Mouse (Mus musculus): ENCODE results near the gene Tmc8. TPM values are rescaled to one million over a fixed set of nuclear protein-coding genes. Genes with fewer than 3 reads are reported as not detected.
A peak's percentile ranks its signal among the peaks of the same experiment; 100 is the strongest.
"Not testable (repeated sequence)": the region's sequence is repeated elsewhere in the genome, so short reads cannot be mapped to it uniquely, and the experiment has no call there.

Tmc8 gene
- polyA plus RNA-seq, 1 experiment from 2014 or later = 5.2 TPM

DNA sequence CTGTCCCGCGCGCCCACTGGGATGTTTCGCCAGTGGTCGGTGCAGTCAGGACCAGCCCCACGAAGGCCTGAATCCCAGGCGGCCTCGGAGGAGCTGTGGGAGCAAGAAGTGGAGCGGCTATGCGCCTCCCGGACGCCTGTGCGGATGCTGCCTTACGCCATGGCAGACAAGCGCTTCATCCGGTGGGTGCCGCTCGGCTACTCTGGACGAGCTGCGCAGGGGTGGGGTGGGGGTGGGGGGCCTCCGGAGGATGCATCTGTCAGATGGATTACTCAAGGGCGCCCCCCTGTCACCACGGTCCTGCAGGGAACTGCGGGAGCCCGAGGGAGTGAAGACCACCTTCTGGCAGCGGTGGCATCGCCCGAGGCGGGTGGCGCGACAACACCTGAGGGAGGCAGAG lies 1.2 kb downstream of the Tmc8 start:
- ATAC-seq (replicated peaks; ENCODE audit: low FRiP score, low TSS enrichment, low read depth) = no peak
- no peaks in the 10 kb centered on the region for H3K9me3 ChIP-seq (ENCODE audit: control insufficient read depth, low read length)
- H3K27ac ChIP-seq (ENCODE audit: low read depth) = peak overlapping the region; percentile 38; the same call in 1 of the 2 replicates

DNA sequence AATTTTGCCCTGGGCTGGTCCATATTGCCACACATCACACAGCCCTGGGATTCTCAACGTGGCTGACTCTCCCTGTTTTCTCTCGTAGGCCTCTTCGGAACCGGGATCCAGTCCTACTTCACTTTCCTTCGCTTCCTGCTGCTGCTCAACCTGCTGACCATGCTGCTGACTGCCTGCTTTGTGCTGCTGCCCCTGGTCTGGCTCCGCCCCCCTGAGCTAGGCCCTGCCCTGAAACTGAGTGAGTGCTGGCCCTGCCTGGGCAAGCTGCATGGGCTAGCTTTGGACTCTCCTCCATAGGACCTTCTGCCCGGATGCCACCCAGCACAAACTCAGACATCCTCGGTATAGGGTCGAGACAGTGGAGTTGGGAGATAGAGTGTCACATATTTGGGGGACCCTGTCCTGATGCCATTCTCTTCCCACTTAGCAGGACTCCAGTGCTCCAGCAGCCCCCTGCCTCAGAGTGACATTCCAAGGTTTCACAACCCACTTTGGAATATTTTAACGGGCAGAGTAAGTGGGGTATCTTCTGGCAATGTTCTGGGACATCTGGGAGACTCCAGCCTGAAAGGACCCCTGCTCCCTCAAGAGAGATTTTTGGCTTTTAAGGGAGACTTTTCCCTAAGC lies 1.9 kb downstream of the Tmc8 start:
- H3K27me3 ChIP-seq (replicated peaks; ENCODE audit: control insufficient read depth, insufficient read depth, low read length) = no peaks in the 10 kb centered on the region
- no peak overlapping the region for H3K27ac ChIP-seq (ENCODE audit: low read depth)
- ATAC-seq (replicated peaks; ENCODE audit: low FRiP score, low TSS enrichment, low read depth) (no peak), DNase-seq (ENCODE audit: low spot score) (no peak)
- H3K4me3 ChIP-seq (ENCODE audit: low read depth, low read length) = 0 out of 2 replicates have a peak overlapping the region, but pooled peaks have one; percentile 29
- peaks cover 30% of the 10 kb centered on the region for H3K4me1 ChIP-seq (replicated peaks; ENCODE audit: control insufficient read depth, insufficient read depth, low read length)
- no peaks in the 10 kb centered on the region for H3K36me3 ChIP-seq (ENCODE audit: control insufficient read depth, insufficient read depth, low read length)
- H3K4me2 ChIP-seq (ENCODE audit: low read length) = peak overlapping the region; percentile 58
- H3K9me3 ChIP-seq (ENCODE audit: control insufficient read depth, low read length) = no peaks in the 10 kb centered on the region
- WGBS = 40% methylated on average over 10 of the region's 10 CpGs
- H3K9ac ChIP-seq (ENCODE audit: low read length) = no peak overlapping the region

More for the DNA sequence above, 1.2 kb downstream of the Tmc8 start:
- no peaks in the 10 kb centered on the region for H3K36me3 ChIP-seq (ENCODE audit: control insufficient read depth, insufficient read depth, low read length)
- peaks cover 32% of the 10 kb centered on the region for H3K4me1 ChIP-seq (replicated peaks; ENCODE audit: control insufficient read depth, insufficient read depth, low read length)
- peak overlapping the region; percentile 29 for H3K4me3 ChIP-seq (ENCODE audit: low read depth, low read length)
- DNase-seq (ENCODE audit: low spot score) = peak; percentile 82
- H3K9ac ChIP-seq (ENCODE audit: low read length) = peak overlapping the region; percentile 53
- 8% methylated on average over 31 of the region's 31 CpGs for WGBS
- peak overlapping the region; percentile 58 for H3K4me2 ChIP-seq (ENCODE audit: low read length)
- no peaks in the 10 kb centered on the region for H3K27me3 ChIP-seq (replicated peaks; ENCODE audit: control insufficient read depth, insufficient read depth, low read length)

- H3K36me3 ChIP-seq (ENCODE audit: control insufficient read depth, insufficient read depth, low read length) = no peaks in the 10 kb centered on the region
- 13% methylated on average over 10 of the region's 10 CpGs for WGBS
- no peaks in the 10 kb centered on the region for H3K9me3 ChIP-seq (ENCODE audit: control insufficient read depth, low read length)
- DNase-seq (ENCODE audit: low spot score) = peak; percentile 68
- no peak overlapping the region for H3K4me3 ChIP-seq (ENCODE audit: low read depth, low read length)
- no peak overlapping the region for H3K9ac ChIP-seq (ENCODE audit: low read length)
- H3K27me3 ChIP-seq (replicated peaks; ENCODE audit: control insufficient read depth, insufficient read depth, low read length) = no peaks in the 10 kb centered on the region
- no peak overlapping the region for H3K27ac ChIP-seq (ENCODE audit: low read depth)
- peaks cover 18% of the 10 kb centered on the region for H3K4me1 ChIP-seq (replicated peaks; ENCODE audit: control insufficient read depth, insufficient read depth, low read length)
- H3K4me2 ChIP-seq (ENCODE audit: low read length) = no peak overlapping the region
- no peak for ATAC-seq (replicated peaks; ENCODE audit: low FRiP score, low TSS enrichment, low read depth)
These were observed 4.4 kb downstream of the Tmc8 start for GRCm38 (mm10) chr11:117786294-117786693.

GRCm38 (mm10) chr11:117788481-117788880 lies 6.6 kb downstream of the Tmc8 start:
- not testable (repeated sequence) for DNase-seq (ENCODE audit: low spot score); ATAC-seq (replicated peaks; ENCODE audit: low FRiP score, low TSS enrichment, low read depth); H3K4me3 ChIP-seq (ENCODE audit: low read depth, low read length); H3K27me3 ChIP-seq (replicated peaks; ENCODE audit: control insufficient read depth, insufficient read depth, low read length); H3K27ac ChIP-seq (ENCODE audit: low read depth); H3K9ac ChIP-seq (ENCODE audit: low read length); H3K9me3 ChIP-seq (ENCODE audit: control insufficient read depth, low read length); H3K36me3 ChIP-seq (ENCODE audit: control insufficient read depth, insufficient read depth, low read length); H3K4me2 ChIP-seq (ENCODE audit: low read length)
- peaks cover 13% of the 10 kb centered on the region for H3K4me1 ChIP-seq (replicated peaks; ENCODE audit: control insufficient read depth, insufficient read depth, low read length)
- WGBS = 82% methylated on average over 7 of the region's 7 CpGs

- H3K36me3 ChIP-seq (ENCODE audit: control insufficient read depth, insufficient read depth, low read length) = no peaks in the 10 kb centered on the region
- peak overlapping the region; percentile 77 for H3K27ac ChIP-seq (ENCODE audit: low read depth)
- no peaks in the 10 kb centered on the region for H3K27me3 ChIP-seq (replicated peaks; ENCODE audit: control insufficient read depth, insufficient read depth, low read length)
- peak overlapping the region; percentile 16 for H3K4me3 ChIP-seq (ENCODE audit: low read depth, low read length)
- H3K4me1 ChIP-seq (replicated peaks; ENCODE audit: control insufficient read depth, insufficient read depth, low read length) = peaks cover 13% of the 10 kb centered on the region
- H3K4me2 ChIP-seq (ENCODE audit: low read length) = peak overlapping the region; percentile 42
- no peaks in the 10 kb centered on the region for H3K9me3 ChIP-seq (ENCODE audit: control insufficient read depth, low read length)
- DNase-seq (ENCODE audit: low spot score) (peak; percentile 91), ATAC-seq (replicated peaks; ENCODE audit: low FRiP score, low TSS enrichment, low read depth) (peak; percentile 49)
- WGBS = 4% methylated on average over 14 of the region's 14 CpGs
- H3K9ac ChIP-seq (ENCODE audit: low read length) = no peak overlapping the region
These were observed 8.4 kb downstream of the Tmc8 start for GRCm38 (mm10) chr11:117790286-117790685.

GRCm38 (mm10) chr11:117790703-117791440 lies 9.0 kb downstream of the Tmc8 start:
- Histone ChIP-seq H3K36me3 (ENCODE audit: control insufficient read depth, insufficient read depth, low read length) (no peaks in the 10 kb centered on the region), H3K9me3 (ENCODE audit: control insufficient read depth, low read length) (no peaks in the 10 kb centered on the region), H3K4me3 (ENCODE audit: low read depth, low read length) (peak overlapping the region; percentile 16), H3K4me1 (replicated peaks; ENCODE audit: control insufficient read depth, insufficient read depth, low read length) (peaks cover 13% of the 10 kb centered on the region), H3K27ac (ENCODE audit: low read depth) (peak overlapping the region; percentile 77), H3K27me3 (replicated peaks; ENCODE audit: control insufficient read depth, insufficient read depth, low read length) (no peaks in the 10 kb centered on the region), H3K4me2 (ENCODE audit: low read length) (peak overlapping the region; percentile 42), H3K9ac (ENCODE audit: low read length) (0 out of 2 replicates have a peak overlapping the region, but pooled peaks have one; percentile 3)
- 34% methylated on average over 23 of the region's 23 CpGs for WGBS
- peak; percentile 83 for ATAC-seq (replicated peaks; ENCODE audit: low FRiP score, low TSS enrichment, low read depth)
- DNase-seq (ENCODE audit: low spot score) = no peak

DNA sequence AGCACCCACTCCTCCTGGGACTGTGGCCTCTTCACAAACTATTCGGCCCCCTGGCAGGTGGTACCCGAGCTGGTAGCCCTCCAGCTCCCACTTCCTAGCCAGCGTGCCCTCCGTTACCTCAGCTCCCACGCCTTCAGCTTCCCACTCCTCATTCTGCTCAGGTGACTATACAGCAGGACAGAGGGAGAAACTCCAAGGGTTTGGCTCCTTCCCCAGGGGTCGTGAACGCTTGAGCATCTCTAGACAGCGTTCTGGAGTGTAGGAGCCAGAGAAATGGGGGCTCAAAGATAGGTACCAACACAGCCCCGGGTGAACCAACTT lies 9.5 kb downstream of the Tmc8 start:
- ATAC-seq (replicated peaks; ENCODE audit: low FRiP score, low TSS enrichment, low read depth) (no peak), DNase-seq (ENCODE audit: low spot score) (no peak)
- no peaks in the 10 kb centered on the region for H3K9me3 ChIP-seq (ENCODE audit: control insufficient read depth, low read length)
- H3K4me2 ChIP-seq (ENCODE audit: low read length) = peak overlapping the region; percentile 42
- no peak overlapping the region for H3K9ac ChIP-seq (ENCODE audit: low read length)
- H3K36me3 ChIP-seq (ENCODE audit: control insufficient read depth, insufficient read depth, low read length) = no peaks in the 10 kb centered on the region
- H3K4me3 ChIP-seq (ENCODE audit: low read depth, low read length) = no peak overlapping the region; the same call in 1 of the 2 replicates
- H3K27me3 ChIP-seq (replicated peaks; ENCODE audit: control insufficient read depth, insufficient read depth, low read length) = no peaks in the 10 kb centered on the region
- 84% methylated on average over 9 of the region's 9 CpGs for WGBS
- peak overlapping the region; percentile 77; the same call in 1 of the 2 replicates for H3K27ac ChIP-seq (ENCODE audit: low read depth)
- peaks cover 13% of the 10 kb centered on the region for H3K4me1 ChIP-seq (replicated peaks; ENCODE audit: control insufficient read depth, insufficient read depth, low read length)

- no peaks in the 10 kb centered on the region for H3K36me3 ChIP-seq (ENCODE audit: control insufficient read depth, insufficient read depth, low read length)
- H3K4me2 ChIP-seq (ENCODE audit: low read length) = peak overlapping the region; percentile 48
- H3K9ac ChIP-seq (ENCODE audit: low read length) = 0 out of 2 replicates have a peak overlapping the region, but pooled peaks have one; percentile 13
- ATAC-seq (replicated peaks; ENCODE audit: low FRiP score, low TSS enrichment, low read depth) = peak; percentile 42
- peak overlapping the region; percentile 15; the same call in 1 of the 2 replicates for H3K4me3 ChIP-seq (ENCODE audit: low read depth, low read length)
- no peaks in the 10 kb centered on the region for H3K27me3 ChIP-seq (replicated peaks; ENCODE audit: control insufficient read depth, insufficient read depth, low read length)
- WGBS = 6% methylated on average over 22 of the region's 22 CpGs
- H3K4me1 ChIP-seq (replicated peaks; ENCODE audit: control insufficient read depth, insufficient read depth, low read length) = peaks cover 15% of the 10 kb centered on the region
- peak overlapping the region; percentile 38; the same call in 1 of the 2 replicates for H3K27ac ChIP-seq (ENCODE audit: low read depth)
- peak; percentile 78 for DNase-seq (ENCODE audit: low spot score)
- H3K9me3 ChIP-seq (ENCODE audit: control insufficient read depth, low read length) = no peaks in the 10 kb centered on the region
These were observed 10.5 kb downstream of the Tmc8 start for GRCm38 (mm10) chr11:117792281-117792888.
